Mouse (Mus musculus) fibroblast of lung, adult 2 months (primary cell): ENCODE data around the gene Ky.

ENCODE experiments used
- DNase-seq: peaks from one replicate; pipeline ENCODE4 v3.0.0-alpha.2; 2011; ENCODE audit warnings: low read depth

Gene Ky

DNA sequence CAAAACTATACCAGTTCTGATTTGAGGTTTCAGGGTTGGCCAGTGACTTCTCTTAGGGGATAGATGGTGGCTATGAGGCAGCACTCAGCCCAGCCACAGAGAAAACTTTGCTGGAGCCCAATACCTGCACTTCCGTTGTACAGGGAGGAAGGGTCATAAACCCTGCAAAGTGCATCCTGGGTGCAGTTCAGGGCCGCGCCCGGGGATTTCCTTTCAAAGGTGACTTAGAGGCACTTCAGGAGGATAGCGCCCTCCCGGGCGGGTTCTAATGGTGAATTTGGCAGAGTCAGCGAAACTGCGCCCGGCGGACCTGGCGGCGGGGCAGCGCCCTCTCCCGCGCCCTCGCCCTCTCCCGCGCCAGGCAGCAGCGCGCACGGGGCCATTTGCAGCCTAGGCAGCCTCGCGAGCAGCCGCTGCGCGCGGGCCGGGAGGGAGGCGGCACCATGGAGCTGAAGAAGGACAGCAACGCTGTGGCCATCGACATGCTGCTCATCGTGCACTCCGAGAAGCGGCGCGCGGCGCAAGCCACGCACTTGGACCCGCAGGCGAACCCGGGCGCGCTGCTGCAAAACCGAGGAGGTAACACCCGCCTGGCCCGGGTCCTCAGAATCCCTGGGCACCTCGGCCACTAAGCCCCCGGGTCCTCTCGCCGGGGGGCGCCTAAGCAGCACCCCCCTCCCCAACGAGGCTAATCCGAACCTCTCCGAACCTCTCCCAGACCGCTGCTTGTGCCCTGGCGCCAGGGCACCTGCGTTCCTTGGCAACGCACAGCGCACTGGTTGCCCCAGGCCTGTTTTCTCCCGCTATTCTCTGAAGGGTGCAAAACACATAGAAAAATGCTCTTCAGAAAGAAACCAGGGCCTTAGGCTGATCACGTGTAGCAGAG lies at the start of gene Ky:
Ky (plus strand) TSS at position 51 of the 886 bp plus-strand sequence.
- no peak for DNase-seq

DNA sequence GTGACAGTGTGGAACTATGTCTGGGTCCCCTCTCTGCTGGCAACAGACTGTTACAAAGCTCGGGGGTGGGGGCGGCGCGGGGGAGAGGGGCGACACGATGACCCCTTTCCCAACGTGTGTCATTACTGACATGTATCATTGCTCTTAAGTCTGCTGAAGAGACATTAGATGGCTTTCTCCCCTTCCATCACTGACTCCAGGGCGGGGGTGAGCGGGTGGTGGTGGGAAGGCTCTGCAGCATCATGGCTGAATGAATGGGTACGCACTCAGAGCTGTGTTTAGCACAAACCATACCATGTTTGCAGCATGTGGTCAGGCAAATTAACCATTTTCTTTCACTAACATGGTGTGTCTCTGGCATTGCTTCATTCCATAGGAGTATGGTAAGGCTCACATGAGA lies 43.3 kb upstream of the Ky start:
- no peak for DNase-seq

DNA sequence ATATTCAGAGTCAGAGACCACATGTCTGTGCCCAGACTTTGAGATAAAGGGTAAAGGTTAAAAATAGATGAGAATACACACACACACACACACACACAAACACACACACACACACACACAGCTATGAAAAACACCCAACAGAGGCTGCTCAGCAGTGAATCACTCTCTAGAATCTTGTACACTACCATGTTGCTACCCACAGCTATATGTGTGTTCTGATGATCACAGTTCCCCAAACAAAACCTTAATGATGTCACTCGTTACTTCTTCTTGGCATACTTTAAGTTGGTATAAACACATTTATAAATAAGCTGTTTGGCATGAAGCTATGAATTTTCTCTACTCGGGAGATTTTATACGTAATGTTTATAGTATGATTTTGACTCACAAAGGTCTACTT lies 40.5 kb upstream of the Ky start:
- DNase-seq = no peak

DNA sequence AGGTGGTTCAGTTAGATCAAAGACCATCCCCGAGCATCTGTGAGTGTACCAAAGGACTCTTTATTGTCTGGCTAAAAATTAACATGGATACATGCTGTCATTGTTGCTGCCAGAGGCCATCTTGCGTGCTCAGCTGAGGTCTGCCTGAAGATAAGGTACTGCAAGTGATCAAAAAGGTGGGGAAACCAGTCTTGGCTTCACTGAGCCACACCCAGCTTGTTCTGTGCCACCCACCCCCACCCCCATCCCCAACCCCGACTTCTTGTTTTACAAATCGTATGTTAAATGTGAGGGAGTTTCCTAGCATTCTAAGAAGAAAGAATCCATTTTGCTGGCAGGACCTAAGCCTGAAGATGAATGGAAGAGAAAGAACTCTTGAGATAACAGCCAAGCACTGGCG lies 39.8 kb upstream of the Ky start:
- DNase-seq = no peak

DNA sequence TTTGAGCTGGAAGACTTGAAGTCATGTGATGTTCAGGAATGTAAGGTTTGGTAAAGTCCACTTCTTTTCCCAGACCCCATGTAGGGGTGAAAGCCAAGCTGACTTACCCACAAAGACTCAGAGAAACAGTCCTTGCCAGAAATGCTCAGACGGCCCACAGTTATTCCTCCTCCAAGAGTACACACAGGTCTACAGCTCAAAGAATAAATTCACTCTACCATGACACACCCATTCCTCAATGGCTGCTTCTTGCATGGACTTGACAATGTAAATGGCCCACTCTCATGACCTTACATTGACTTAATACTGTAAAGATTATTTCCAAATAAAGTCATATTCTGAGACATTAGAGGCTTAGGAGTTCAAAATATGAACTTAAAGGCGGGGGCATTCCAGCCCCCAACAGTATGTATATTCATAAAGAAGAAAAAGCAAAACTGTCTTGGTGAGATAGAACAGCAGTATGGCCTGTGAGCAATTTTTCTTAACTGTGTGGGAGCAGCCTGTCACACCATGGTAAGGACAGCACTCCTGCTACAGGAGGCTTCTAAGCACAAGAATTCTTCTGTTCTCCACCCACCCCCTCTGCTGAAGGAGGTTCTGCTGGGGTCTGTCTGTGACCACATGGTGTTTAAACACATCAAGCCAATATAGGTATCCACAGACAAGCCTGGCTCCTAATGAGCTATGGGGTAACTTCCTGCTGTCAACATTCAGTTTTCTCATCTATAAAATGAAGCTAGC lies 35.3 kb upstream of the Ky start:
- DNase-seq = no peak

DNA sequence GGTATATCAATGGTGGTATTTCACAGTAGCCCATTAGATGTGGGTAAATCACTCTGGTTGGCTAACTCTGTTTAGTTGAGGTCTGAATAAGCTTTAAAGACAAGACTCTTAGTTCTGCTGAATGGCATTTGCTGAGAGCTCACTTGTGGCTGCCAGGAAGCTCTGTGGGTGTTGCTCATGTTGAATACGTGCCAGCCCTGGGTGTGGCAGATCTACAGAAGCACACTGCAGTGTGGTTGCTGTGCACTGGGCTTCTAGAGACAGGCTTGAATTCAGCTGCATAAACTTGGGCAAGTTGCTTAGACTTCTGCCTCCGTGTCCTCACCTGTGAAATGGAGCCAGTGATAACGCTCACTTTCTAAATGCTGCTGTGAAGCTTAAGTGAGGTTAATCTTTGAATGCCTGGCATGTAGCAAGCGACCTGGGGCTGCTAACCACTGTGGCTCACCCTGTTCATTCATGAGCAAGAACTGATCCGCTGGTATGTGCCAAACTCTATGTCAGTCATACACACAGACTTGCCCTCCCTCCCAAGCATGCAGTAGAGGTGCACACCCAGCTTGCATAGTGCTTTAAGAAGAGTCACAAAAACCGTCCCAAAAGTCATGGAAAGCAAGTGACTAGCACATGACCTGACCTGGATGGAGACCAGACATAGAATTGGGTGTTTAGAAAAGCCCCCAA lies 27.6 kb upstream of the Ky start:
- no peak for DNase-seq

DNA sequence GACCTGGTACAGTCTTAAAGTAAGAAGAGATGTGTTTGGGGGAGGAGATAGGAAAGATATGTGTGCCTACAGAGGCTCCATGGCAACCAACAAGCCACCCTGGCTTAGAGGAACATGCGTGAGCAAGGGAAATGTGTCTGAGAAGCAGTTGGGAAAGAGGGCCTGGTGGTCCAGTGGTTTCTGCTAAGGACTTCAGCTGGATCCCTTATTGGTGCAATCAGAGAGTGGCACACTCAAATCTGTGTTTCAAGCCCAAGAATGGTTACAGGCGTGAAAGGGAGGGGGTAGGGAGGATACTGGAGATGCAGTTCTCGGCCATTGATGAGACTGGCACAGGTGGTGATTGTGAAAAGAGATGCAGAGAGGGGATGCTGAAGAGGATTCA lies 27.1 kb upstream of the Ky start:
- DNase-seq = no peak

DNA sequence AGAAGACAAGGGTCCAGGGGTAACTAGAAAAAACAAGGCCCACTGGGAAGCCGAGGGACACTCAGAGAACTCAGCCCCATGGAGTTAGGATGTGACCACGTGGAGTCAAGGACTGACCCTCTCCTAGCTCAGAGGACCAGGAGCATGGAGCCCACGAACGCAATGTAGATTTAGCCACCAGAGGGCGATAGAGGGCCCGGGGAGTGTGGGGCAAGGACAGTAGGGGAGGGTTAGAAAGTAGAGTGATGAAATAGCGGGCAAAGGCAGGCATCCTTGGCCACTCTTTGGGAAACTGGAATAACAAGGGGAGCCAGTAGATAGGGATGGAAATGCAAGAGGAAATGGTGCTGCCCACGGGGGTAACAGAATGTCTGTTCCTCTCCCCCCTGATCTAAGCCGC lies 26.5 kb upstream of the Ky start:
- DNase-seq = no peak

DNA sequence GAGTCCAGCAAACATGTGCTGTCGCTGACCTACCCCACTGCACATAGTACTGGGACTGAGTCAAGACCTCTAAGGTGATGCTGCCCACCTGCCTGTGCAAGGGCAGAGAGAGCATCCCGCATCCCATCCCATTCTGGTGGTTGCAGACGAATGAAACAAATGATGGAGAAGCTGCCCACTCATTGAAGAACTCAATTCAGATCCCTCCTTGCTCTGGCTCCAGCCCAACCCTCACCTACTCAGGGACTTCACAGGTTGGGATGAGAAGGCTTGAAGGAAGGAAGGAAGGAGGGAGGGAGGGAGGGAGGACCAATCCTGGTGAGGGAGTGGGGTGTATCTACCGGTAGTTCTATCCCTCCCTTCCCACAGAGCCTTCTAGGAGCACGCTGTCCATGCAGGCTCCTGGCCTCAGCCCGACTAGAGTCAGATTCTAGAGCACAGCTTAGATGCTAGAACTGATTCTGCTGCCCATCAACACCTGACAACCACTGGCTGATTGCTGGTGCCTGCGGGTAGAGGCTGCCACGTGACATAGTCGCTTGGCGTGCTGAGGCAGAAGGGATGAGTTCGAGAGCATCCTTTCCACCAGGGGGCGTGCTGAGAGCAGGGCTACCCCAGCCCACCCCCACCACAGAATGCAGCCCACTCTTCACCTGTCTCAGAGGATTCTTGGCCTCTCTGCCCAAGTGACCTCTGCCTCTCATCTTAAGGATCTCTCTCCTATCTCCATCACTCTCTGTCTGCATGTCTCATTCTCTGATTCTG lies 13.3 kb upstream of the Ky start:
- DNase-seq = no peak

DNA sequence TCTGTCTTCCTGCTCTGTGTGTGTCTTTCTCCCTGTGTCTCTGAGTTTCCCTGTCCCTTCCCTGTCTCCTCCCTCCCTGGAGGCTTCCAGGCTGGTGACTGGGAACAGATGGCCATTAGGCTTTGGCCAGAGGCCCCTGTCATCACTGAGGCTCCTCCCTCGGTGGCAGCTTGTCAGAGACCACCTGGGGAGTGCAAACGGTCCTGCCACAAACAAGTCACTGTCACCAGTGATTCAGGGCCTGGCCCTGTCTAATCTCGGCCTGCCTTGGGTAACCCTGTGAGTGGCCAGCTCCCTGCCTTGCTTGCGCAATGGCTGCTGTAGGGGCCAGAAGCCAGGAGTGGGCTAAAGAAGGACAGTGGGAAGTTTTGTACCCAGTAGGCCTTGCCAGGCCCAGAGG lies 12.5 kb upstream of the Ky start:
- DNase-seq = no peak

DNA sequence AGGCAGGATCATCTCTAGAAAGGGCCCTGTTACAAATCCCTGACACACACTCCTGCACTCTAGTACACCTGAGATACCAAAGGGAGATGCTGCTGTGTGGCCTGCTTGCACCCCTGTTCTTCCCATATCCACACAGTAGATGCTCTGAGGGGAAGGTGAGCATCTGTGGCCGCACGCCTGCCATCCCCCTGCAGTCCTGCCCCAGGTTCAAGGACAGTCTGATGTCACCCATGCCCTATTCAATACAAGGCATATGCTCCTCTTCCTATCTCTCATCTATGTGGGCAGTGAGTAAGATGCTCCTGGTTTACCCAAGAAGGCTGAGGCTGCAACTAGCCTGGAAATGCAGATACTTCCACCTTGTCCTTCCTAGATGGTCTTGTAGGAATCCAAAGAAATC lies 11.6 kb upstream of the Ky start:
- DNase-seq = no peak

DNA sequence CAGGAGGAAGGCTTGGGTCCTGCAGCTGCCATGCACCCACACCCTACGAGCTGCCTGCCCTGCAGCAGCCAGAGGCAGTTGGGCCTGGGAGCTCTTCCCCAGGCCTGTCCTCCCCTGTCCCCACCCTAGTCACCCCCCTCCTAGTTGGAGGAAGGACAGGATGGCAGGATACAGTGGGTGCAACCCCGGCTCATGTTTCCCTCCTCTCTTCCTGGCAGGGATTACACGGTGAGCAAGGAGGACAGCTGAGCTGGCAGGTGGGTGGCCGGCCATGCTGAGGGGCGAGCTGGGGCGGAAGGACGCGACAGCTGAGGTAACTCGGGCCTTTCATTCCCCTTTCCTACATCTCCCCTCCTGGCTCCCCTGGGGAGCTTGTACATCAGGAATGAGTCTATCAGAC lies 11.1 kb upstream of the Ky start:
- no peak for DNase-seq

DNA sequence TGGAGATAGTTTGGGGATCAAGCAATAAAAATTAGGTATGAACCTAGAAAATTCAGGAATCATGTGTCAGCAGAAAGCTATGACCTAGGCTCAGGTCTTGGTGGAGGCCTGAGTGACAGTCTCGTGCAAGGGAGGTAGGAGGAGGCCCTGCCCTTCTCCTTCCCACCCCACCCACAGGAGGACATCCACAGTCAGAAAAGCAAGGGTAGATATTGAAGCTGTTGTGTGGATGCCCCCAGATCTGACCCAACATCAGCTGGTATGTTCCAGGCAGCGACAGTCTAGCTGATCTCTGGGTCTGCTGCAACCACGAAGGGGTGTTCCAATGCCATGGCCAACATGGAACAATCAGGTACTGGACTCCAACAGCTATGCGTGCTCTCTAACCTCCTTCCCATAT lies 10.3 kb upstream of the Ky start:
- no peak for DNase-seq

DNA sequence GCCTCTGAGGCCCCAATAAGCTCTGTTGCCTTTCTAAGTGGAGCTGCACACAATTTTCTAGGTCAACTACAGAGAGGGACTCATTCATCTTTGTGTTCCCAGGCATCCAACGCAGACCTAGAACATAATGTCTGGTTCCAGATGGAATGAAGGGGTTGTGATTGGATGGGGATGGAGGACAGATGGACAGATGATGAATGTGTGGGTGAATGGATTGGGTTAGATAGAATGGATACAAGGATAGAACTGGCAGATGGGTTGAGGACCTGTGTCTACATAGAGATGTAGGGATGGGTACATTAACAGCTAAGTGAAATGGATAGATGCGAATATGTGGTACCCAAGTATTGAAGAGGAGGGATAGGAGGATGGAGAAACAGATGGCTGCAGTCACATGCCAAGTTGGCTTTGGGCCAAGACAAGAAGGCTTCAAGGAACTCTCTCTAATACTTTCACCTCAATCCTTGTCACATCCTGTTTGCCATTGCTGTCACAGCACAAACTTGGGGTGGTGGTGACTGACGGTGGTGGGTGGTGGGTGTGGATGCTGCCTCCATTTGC lies 9.0 kb upstream of the Ky start:
- DNase-seq = no peak

DNA sequence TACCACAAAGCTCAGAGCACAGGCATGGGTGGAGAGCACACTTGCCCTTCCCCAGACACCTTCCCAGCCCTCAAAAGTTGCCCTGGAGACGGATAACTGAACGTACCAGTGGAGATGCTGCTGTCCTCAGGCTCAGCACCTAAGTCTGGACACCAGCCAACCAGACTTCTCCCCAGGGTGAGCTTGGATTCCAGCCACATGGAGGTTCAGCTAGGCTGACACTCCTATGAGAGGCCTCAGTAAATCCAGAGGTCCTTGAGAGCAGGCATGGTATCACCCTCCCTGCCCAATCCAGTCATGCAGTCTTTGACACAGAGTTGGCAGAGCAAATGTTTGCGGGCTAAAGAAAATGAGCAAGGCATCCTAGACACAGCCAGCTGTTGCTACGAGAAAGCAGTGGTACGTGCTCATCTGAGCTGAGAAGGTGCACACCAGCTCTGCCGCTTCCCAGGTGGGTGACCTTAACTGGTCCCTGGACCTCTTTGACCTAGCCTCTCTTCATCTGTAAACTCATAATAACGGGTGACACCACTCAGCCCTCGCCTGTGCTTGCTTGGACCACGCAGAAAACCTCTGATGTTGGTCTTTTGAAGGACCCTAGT lies 8.4 kb upstream of the Ky start:
- no peak for DNase-seq

DNA sequence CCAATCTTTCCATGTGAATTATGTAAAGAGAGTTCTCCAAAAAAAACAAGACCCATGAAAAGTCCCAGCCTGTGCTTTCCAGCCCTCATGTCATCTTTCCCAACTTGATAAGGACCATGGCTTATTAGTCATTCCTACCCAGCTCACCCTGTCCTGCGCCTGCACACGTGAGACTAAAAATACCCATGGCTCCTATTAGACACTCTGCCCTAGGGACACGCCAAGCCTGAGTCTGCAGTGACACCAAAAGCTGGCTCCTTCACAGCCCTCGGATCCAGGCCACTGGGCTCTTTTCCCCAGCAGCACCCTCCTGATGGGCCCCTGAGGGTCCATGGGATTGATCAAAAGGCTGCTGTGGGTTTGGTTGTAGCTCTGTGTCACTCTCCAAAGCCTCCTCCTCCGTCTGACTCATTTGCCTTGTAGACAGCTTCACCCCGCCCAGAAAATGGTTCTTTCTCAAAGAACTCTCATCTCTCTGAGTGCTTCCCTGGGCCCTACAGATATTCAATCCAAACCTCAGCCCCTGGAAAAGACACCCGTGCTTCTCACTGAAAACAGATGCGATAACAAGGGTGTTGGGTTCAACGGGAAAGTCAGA lies 7.6 kb upstream of the Ky start:
- no peak for DNase-seq

DNA sequence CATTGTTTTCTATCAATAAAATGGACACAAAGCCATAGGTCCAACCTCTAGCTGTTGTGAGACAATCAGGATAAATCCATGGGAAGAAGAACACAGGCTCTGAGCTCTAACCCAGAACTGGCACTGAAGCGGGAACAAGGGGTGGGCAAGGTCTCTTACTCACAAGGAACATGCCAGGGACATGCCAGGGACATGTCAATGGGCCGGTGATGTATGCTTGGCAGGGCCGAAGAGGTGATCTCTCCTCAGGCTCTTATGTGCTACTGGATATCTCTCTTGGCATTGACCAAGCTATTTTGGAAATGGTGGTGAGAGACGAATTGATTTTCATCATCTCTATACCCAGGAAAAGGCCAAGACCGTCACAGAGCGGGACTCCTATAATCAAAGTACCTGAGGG lies 6.8 kb upstream of the Ky start:
- no peak for DNase-seq

DNA sequence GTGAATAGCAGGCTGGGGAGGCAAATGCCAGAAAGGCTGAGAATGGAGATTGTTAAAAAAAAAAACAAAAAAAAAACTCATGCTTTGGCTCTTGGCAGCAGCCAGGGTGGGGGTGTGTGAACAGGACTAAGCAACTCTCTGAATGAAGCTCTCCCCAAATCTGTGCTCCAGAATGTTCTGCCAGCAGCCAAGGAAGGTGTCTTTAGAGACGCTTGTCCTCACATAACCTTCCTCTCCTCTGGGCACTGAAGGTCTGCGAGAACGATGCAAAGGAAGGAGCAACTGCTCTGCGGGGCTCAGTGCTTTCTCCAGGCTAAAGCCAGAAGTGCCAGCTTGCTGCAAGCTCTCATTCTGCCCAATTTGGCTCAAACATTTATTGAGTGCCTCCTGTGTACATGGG lies 6.3 kb upstream of the Ky start:
- DNase-seq = no peak

DNA sequence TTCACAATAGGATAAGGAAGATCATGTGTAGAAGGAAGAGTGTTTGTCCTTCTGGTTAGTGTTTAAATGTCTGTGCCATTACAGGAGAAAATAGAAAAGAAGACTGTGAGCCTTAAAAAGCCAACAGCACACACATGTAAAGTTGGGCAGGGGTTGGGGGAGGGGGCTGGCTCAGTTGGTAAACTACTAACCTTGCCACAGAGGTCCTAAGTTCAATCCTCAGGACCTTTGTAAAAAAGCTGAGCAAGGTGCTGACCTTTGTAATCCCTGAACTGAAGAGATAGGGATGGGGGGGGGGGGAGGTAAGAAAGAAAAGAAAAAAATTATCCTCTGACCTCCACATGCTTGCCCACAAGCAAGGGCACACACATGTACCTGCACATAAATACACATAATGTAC lies 5.8 kb upstream of the Ky start:
- DNase-seq = no peak

DNA sequence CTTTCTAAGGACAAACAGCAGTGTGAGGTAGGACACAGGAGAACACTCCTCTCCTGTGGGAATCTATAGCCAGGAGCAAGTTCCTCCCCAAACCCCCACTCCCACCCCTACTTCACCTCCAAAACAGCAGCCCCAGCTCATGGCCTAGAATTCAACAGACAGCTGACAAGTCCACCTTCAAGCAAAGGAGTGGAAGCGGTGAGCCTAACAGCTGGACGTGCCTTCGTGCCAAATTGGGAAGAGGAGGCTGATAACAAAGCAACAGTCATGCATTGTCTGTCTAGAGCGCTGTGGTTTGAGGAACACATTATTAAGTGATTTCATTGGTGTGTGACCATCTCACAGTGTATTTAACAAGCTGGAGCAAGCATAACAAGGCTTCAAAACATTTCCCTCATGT lies 4.4 kb upstream of the Ky start:
- no peak for DNase-seq

DNA sequence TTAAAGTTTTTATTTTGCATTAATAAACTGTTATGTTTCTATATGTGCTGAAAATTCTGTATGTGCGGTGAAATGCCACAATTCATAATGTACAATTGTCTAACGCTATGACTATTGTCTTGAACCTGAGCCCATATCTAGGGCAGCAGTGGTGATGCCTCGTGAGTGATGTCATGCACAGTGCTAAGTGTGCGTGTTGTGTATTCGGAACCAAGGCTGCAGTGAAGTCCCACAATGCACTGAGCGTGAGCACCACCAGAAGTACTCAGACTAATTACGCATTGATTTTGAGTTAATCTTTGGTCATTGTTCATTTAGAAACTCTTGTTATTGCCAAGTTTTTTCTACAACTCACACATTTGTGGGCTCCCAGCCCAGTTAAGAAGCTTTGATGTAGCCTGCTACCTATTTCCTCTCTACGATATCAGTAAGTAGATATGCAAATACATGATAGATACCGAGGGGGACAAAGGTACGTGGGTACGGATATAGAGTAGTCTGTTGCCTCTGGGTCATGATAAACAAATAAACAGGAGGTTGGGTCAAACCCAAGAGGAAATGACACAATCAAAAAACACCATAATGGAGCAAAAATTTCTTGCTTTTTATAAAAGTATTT lies 3.4 kb upstream of the Ky start:
- no peak for DNase-seq
